Mouse (Mus musculus) mammary gland, adult 2 months (tissue): Measurements from ENCODE around the gene Aak1. TPM values are rescaled to one million over a fixed set of nuclear protein-coding genes. Genes with fewer than 3 reads are reported as not detected.

Experiments used
- polyA plus RNA-seq: library from polyadenylated mRNA; depleted of rRNA; stranded (reverse); fragments of >200 nt; gene quantifications from 2 replicates; pipeline ENCODE4 v1.2.3, GENCODE M21; 2012; ENCODE audit warnings: low replicate concordance; rRNA removed

The Aak1 gene
- 20.0 and 31.3 TPM in 2 replicates for polyA plus RNA-seq

GRCm38 (mm10) chr6:86848915-86849644 is at the start of gene Aak1:
Aak1 (plus strand) TSS chr6:86849517.

GRCm38 (mm10) chr6:87008887-87009286 is 159.6 kb downstream of the Aak1 start, which contains the start of gene Nfu1:
Nfu1 (plus strand) TSS chr6:87009236.

GRCm38 (mm10) chr6:87042337-87043130 is 193.2 kb downstream of the Aak1 start, which contains the start of gene Gfpt1:
Gfpt1 (plus strand) TSS chr6:87042846.

Other genes with a start within 250 kb of the Aak1 start
- 1.4 and 6.4 TPM in 2 replicates for gene Asprv1, start 221.4 kb upstream of the Aak1 start, polyA plus RNA-seq
- 15.9 and 17.5 TPM in 2 replicates for gene Mxd1, start 180.4 kb upstream of the Aak1 start, polyA plus RNA-seq
- 6.5 and 10.6 TPM in 2 replicates for gene Snrnp27, start 165.0 kb upstream of the Aak1 start, polyA plus RNA-seq
- gene Gmcl1, start 116.1 kb upstream of the Aak1 start, polyA plus RNA-seq, result 5.7 and 12.6 TPM in 2 replicates
- gene Anxa4, start 55.9 kb upstream of the Aak1 start, polyA plus RNA-seq, result 27.3 and 57.9 TPM in 2 replicates
- 100 and 131 TPM in 2 replicates for gene Nfu1, start 159.7 kb downstream of the Aak1 start, polyA plus RNA-seq
- 9.4 and 16.1 TPM in 2 replicates for gene Gfpt1, start 193.3 kb downstream of the Aak1 start, polyA plus RNA-seq